Mouse (Mus musculus) embryonic facial prominence, embryonic 14.5 days (tissue): ENCODE measurements at regions not wholly inside any gene's neighbourhood (a gene's known extent, or its start where the extent isn't known, plus 50 kb on each side); places are given as distances from the start of the nearest gene placed in this dataset.

Experiments used
- ATAC-seq: fragments of 200-750 bp; cut with Nextera tagmentation; 2 replicates; pipeline ENCODE4 v1.8.0; 2017; ENCODE audit warnings: low read depth, moderate number of reproducible peaks, moderate TSS enrichment
- DNase-seq: peaks from one replicate; pipeline ENCODE4 v3.0.0-alpha.2; 2015; ENCODE audit warnings: low spot score
- H3K27ac ChIP-seq: fragments of 300-500 bp; sonication (generic); replicated peaks from 2 replicates; pipeline ENCODE4 v1.5.1; 2014; ENCODE audit warnings: low read depth, mild to moderate bottlenecking, low read length, moderate library complexity
- H3K27me3 ChIP-seq: fragments of 300-500 bp; sonication (generic); replicated peaks from 2 replicates; pipeline ENCODE4 v1.6.1; 2014; ENCODE audit warnings: low read length; ENCODE audit not compliant: control insufficient read depth, insufficient read depth
- H3K36me3 ChIP-seq: fragments of 300-500 bp; sonication (generic); 2 replicates; pipeline ENCODE4 v1.6.1; 2014; ENCODE audit warnings: low read length, mixed read lengths; ENCODE audit not compliant: control insufficient read depth, insufficient read depth
- H3K4me1 ChIP-seq: fragments of 300-500 bp; sonication (generic); 2 replicates; pipeline ENCODE4 v1.6.1; 2014; ENCODE audit warnings: antibody characterized with exemption, low read length; ENCODE audit not compliant: control insufficient read depth, insufficient read depth
- H3K4me2 ChIP-seq: fragments of 300-500 bp; sonication (generic); 2 replicates; pipeline ENCODE4 v1.6.1; 2014; ENCODE audit warnings: low read depth, mild to moderate bottlenecking, low read length, moderate library complexity, mixed read lengths
- H3K4me3 ChIP-seq: fragments of 300-500 bp; sonication (generic); 2 replicates; pipeline ENCODE4 v1.5.1; 2014; ENCODE audit warnings: low read depth, mild to moderate bottlenecking, low read length
- H3K9ac ChIP-seq: fragments of 300-500 bp; sonication (generic); 2 replicates; pipeline ENCODE4 v1.6.1; 2014; ENCODE audit warnings: low read depth, mild to moderate bottlenecking, low read length, moderate library complexity, mixed read lengths
- H3K9me3 ChIP-seq: fragments of 300-500 bp; sonication (generic); 2 replicates; pipeline ENCODE4 v1.6.1; 2016; ENCODE audit warnings: low read length; ENCODE audit not compliant: control insufficient read depth
- WGBS: fragments of 180-500 bp; shearing (Covaris S2); extraction: QIAGEN DNeasy Blood & Tissue Kit; methylation state at CpG from one replicate; pipeline ENCODE4 v1.1.7; 2014; 5-methylcytosine and 5-hydroxymethylcytosine counted together

- ATAC-seq, result no peak
- H3K27ac ChIP-seq, result no peak overlapping the region
- no peak for DNase-seq
- H3K36me3 ChIP-seq, result no peaks in the 10 kb centered on the region
- H3K4me2 ChIP-seq, result no peak overlapping the region
- H3K27me3 ChIP-seq, result no peaks in the 10 kb centered on the region
- no peak overlapping the region for H3K4me3 ChIP-seq
- 78% methylated on average over 5 of the region's 5 CpGs for WGBS
- H3K9ac ChIP-seq, result no peak overlapping the region
- no peaks in the 10 kb centered on the region for H3K9me3 ChIP-seq
- H3K4me1 ChIP-seq, result peaks cover 3% of the 10 kb centered on the region; the same call in 1 of the 2 replicates
Observed at GRCm38 (mm10) chr17:88864214-88864613, 72.4 kb upstream of the Lhcgr start.

DNA sequence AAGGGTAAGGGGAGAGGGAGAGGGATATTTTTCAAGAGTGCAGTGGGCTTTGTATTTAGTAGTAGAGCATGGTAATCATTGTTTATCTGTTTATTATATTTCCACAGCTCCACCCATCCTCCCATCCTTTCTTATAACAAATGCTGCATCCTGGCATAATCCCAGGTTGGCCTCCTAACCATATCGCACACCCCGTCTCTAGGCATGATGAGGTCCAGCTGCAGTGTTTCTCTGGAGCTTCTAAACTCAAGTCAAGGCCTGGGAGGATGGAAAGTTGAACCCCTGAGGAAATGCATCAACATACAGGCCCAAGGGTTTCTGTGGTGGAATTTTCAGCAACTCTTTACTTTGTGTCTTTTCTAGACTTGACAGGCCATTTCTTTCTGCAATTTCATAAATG, 69.3 kb upstream of the Lhcgr start:
- Histone ChIP-seq H3K4me1 (peaks cover 7% of the 10 kb centered on the region; the same call in 1 of the 2 replicates), H3K27me3 (no peaks in the 10 kb centered on the region), H3K9me3 (no peaks in the 10 kb centered on the region), H3K36me3 (no peaks in the 10 kb centered on the region), H3K4me2 (no peak overlapping the region), H3K4me3 (no peak overlapping the region), H3K9ac (no peak overlapping the region), H3K27ac (no peak overlapping the region)
- DNase-seq (no peak), ATAC-seq (no peak)
- WGBS, result 84% methylated on average over 2 of the region's 2 CpGs

DNA sequence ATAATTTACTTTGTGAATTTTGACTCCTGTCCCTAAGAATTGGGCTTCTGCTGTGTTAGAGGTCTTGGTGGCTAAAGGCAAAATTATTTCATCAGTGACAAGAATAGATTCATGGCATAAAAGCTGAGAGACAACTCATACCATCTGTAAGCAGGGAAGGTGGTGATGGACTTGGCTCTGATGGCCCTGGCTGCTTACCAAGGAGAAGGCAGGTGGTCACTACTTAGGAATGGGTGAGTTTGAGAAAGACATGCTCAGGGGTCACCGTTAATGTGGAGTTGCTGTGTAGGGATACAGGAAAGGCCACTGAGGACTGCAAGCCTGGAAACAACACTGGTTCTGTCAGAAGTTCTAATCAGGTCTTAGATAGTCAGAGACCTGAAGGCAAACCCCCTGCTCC, 68.8 kb upstream of the Lhcgr start:
- 78% methylated on average over 1 of the region's 1 CpGs for WGBS
- DNase-seq (no peak), ATAC-seq (no peak)
- Histone ChIP-seq H3K27me3 (no peaks in the 10 kb centered on the region), H3K9me3 (no peaks in the 10 kb centered on the region), H3K4me3 (no peak overlapping the region), H3K9ac (no peak overlapping the region), H3K4me1 (peaks cover 7% of the 10 kb centered on the region; the same call in 1 of the 2 replicates), H3K4me2 (no peak overlapping the region), H3K36me3 (no peaks in the 10 kb centered on the region), H3K27ac (no peak overlapping the region)

GRCm38 (mm10) chr17:88858666-88859065, 66.9 kb upstream of the Lhcgr start:
- Histone ChIP-seq H3K4me3 (no peak overlapping the region), H3K27me3 (no peaks in the 10 kb centered on the region), H3K9ac (no peak overlapping the region), H3K9me3 (no peaks in the 10 kb centered on the region), H3K4me1 (peaks cover 7% of the 10 kb centered on the region; the same call in 1 of the 2 replicates), H3K36me3 (no peaks in the 10 kb centered on the region), H3K27ac (no peak overlapping the region), H3K4me2 (no peak overlapping the region)
- peak; percentile 70 for DNase-seq
- WGBS, result 51% methylated on average over 4 of the region's 4 CpGs
- ATAC-seq, result no peak

- no peak for DNase-seq
- H3K4me3 ChIP-seq, result no peak overlapping the region
- no peak for ATAC-seq
- no peak overlapping the region for H3K9ac ChIP-seq
- H3K9me3 ChIP-seq, result no peaks in the 10 kb centered on the region
- no peaks in the 10 kb centered on the region for H3K36me3 ChIP-seq
- H3K4me1 ChIP-seq, result no peaks in the 10 kb centered on the region
- no peaks in the 10 kb centered on the region for H3K27me3 ChIP-seq
- H3K4me2 ChIP-seq, result no peak overlapping the region
- no peak overlapping the region for H3K27ac ChIP-seq
- 73% methylated on average over 2 of the region's 2 CpGs for WGBS
Observed at GRCm38 (mm10) chr17:88847255-88847654, 55.5 kb upstream of the Lhcgr start.

GRCm38 (mm10) chr17:88845278-88845677, 53.5 kb upstream of the Lhcgr start:
- WGBS, result 82% methylated on average over 7 of the region's 7 CpGs
- DNase-seq (no peak), ATAC-seq (peak; percentile 30; the same call in 1 of the 2 replicates)
- no peaks in the 10 kb centered on the region for H3K4me1 ChIP-seq
- H3K4me3 ChIP-seq, result no peak overlapping the region
- no peaks in the 10 kb centered on the region for H3K36me3 ChIP-seq
- H3K27me3 ChIP-seq, result no peaks in the 10 kb centered on the region
- H3K9me3 ChIP-seq, result no peaks in the 10 kb centered on the region
- H3K9ac ChIP-seq, result no peak overlapping the region
- no peak overlapping the region for H3K27ac ChIP-seq
- no peak overlapping the region for H3K4me2 ChIP-seq
